Mouse (Mus musculus) bone marrow macrophage, adult 2 months (primary cell): Measurements from ENCODE around the gene Sbf1. TPM values are rescaled to one million over a fixed set of nuclear protein-coding genes. Genes with fewer than 3 reads are reported as not detected.

Source experiments
- H3K27ac ChIP-seq: 2 replicates; pipeline ENCODE4 v1.5.1; 2012; ENCODE audit warnings: low read depth, low read length; ENCODE audit not compliant: insufficient read depth
- H3K4me1 ChIP-seq: 2 replicates; pipeline ENCODE4 v1.6.1; 2012; ENCODE audit warnings: low read length; ENCODE audit not compliant: control insufficient read depth, insufficient read depth
- H3K4me3 ChIP-seq: 2 replicates; pipeline ENCODE4 v1.5.1; 2012; ENCODE audit warnings: mild to moderate bottlenecking, low read length, moderate library complexity; ENCODE audit not compliant: insufficient read depth
- CTCF ChIP-seq: IDR thresholded peaks from 2 replicates; pipeline ENCODE4 v1.5.1; 2012; ENCODE audit warnings: low read depth, mild to moderate bottlenecking, low read length, moderate library complexity
- POLR2A ChIP-seq: IDR thresholded peaks from 2 replicates; pipeline ENCODE4 v1.6.1; 2012; ENCODE audit warnings: mild to moderate bottlenecking, low read depth, low read length, borderline replicate concordance
- polyA plus RNA-seq: library from polyadenylated mRNA; stranded (reverse); fragments of >200 nt; gene quantifications from 2 replicates; pipeline ENCODE4 v1.2.4, GENCODE M21; 2012; ENCODE audit not compliant: missing spikeins, insufficient read depth, insufficient read length

Gene Sbf1
- polyA plus RNA-seq, 1 experiment: 71.1 TPM

- H3K4me1 ChIP-seq: peaks cover 6% of the 10 kb centered on the region; the same call in 1 of the 2 replicates
- TF ChIP-seq POLR2A (no peak), CTCF (no peak)
- no peak overlapping the region for H3K27ac ChIP-seq
- H3K4me3 ChIP-seq: no peak overlapping the region
Observed at GRCm38 (mm10) chr15:89350447-89350846, 35.3 kb upstream of the Sbf1 start.

- Histone ChIP-seq H3K4me3 (no peak overlapping the region), H3K27ac (no peak overlapping the region), H3K4me1 (peaks cover 11% of the 10 kb centered on the region)
- no peak for TF ChIP-seq POLR2A
- no peak for TF ChIP-seq CTCF
Observed at GRCm38 (mm10) chr15:89343325-89343724, 28.2 kb upstream of the Sbf1 start.

GRCm38 (mm10) chr15:89341678-89342077 is 26.6 kb upstream of the Sbf1 start:
- Histone ChIP-seq H3K27ac (no peak overlapping the region), H3K4me3 (no peak overlapping the region), H3K4me1 (peaks cover 11% of the 10 kb centered on the region)
- TF ChIP-seq POLR2A: no peak
- TF ChIP-seq CTCF: no peak

GRCm38 (mm10) chr15:89340136-89340535 is 25.0 kb upstream of the Sbf1 start:
- Histone ChIP-seq H3K27ac (no peak overlapping the region), H3K4me1 (peaks cover 11% of the 10 kb centered on the region), H3K4me3 (no peak overlapping the region)
- TF ChIP-seq POLR2A: no peak
- TF ChIP-seq CTCF: no peak

- Histone ChIP-seq H3K27ac (no peak overlapping the region), H3K4me3 (no peak overlapping the region), H3K4me1 (peaks cover 11% of the 10 kb centered on the region)
- TF ChIP-seq POLR2A (no peak), CTCF (no peak)
Observed at GRCm38 (mm10) chr15:89339696-89340095, 24.6 kb upstream of the Sbf1 start.

- TF ChIP-seq POLR2A (no peak), CTCF (no peak)
- no peak overlapping the region for H3K27ac ChIP-seq
Observed at GRCm38 (mm10) chr15:89336422-89336821, 21.3 kb upstream of the Sbf1 start.

GRCm38 (mm10) chr15:89334774-89335537 is 19.8 kb upstream of the Sbf1 start:
- H3K4me3 ChIP-seq: no peak overlapping the region
- H3K27ac ChIP-seq: no peak overlapping the region
- TF ChIP-seq POLR2A (no peak), CTCF (no peak)
- peaks cover 5% of the 10 kb centered on the region for H3K4me1 ChIP-seq

More at GRCm38 (mm10) chr15:89336422-89336821, 21.3 kb upstream of the Sbf1 start:
- Histone ChIP-seq H3K4me3 (no peak overlapping the region), H3K4me1 (peaks cover 11% of the 10 kb centered on the region)

GRCm38 (mm10) chr15:89334271-89334670 is 19.2 kb upstream of the Sbf1 start, which contains the start of gene Miox:
TSS of gene Miox (plus strand) at chr15:89334398.
- Histone ChIP-seq H3K4me1 (no peaks in the 10 kb centered on the region), H3K4me3 (no peak within 1 kb of the TSS), H3K27ac (no peak within 1 kb of the TSS)
- TF ChIP-seq CTCF: no peak
- TF ChIP-seq POLR2A: no peak

- no peak for TF ChIP-seq CTCF
- no peak for TF ChIP-seq POLR2A
- no peak overlapping the region for H3K27ac ChIP-seq
- H3K4me3 ChIP-seq: no peak overlapping the region
- no peaks in the 10 kb centered on the region for H3K4me1 ChIP-seq
Observed at GRCm38 (mm10) chr15:89326441-89326840, 11.3 kb upstream of the Sbf1 start.

GRCm38 (mm10) chr15:89323656-89324055 is 8.5 kb upstream of the Sbf1 start:
- TF ChIP-seq POLR2A (no peak), CTCF (no peak)
- Histone ChIP-seq H3K27ac (no peak overlapping the region), H3K4me3 (no peak overlapping the region), H3K4me1 (no peaks in the 10 kb centered on the region)
